Mouse (Mus musculus): ENCODE data around the gene Exoc1.

DNA sequence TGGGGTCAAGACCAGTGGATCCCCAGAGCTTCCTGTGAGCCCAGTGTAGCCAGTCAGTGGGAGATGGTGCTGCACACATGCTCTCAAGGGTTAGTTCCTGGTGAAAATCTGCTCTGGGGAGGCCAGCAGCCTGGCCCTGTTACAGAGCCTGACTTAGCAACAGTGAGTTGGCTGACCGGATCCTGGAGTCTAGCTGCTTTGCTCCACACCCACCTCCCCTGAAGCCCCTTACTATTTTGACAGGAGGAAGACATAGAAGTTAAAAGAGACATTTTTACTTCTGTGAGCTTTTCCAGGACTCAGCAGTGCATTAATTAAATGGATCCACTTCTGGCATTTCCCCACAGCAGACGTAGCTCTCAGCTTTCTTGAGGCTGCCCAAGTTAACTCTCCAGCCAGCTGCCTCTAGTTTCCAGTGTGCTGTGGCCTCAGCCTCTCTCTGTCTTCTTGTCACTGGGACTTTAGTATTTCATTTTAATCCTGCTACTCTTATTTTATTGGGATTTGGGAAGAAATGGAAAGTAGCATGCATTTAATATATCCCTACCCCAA lies 87.2 kb downstream of the Exoc1 start:
- TF ChIP-seq USF1 (IDR thresholded peaks at IDR 0.05; ENCODE audit: low read depth, low read length) = no peak
- TF ChIP-seq MEF2A (IDR thresholded peaks at IDR 0.05; ENCODE audit: extremely low read depth, insufficient replicate concordance, low read depth, low read length, poor library complexity, severe bottlenecking) = no peak
- no peak for TF ChIP-seq MXI1 (IDR thresholded peaks at IDR 0.05; ENCODE audit: low read depth, low read length)
- TF ChIP-seq GATA1 (IDR thresholded peaks at IDR 0.05; ENCODE audit: low read depth, low read length) = no peak
- TF ChIP-seq CTCF (IDR thresholded peaks at IDR 0.05 in 2 of 3, conservative IDR thresholded peaks at IDR 0.05 in 1 of 3; ENCODE audit: control insufficient read depth in 1 of 3, insufficient read depth in 1 of 3, low read depth in 2 of 3, low read length in 3 of 3, poor library complexity in 1 of 3, severe bottlenecking in 1 of 3) = no peak
- no peak for TF ChIP-seq USF2 (IDR thresholded peaks at IDR 0.05; ENCODE audit: borderline replicate concordance in 1 of 2, insufficient read depth in 1 of 2, low read depth in 1 of 2, low read length in 2 of 2)
- no peak for TF ChIP-seq ZMIZ1 (IDR thresholded peaks at IDR 0.05; ENCODE audit: low read depth, low read length)
